Mouse (Mus musculus) heart, embryonic 14.5 days (tissue): ENCODE data around the gene Izumo4. TPM values are rescaled to one million over a fixed set of nuclear protein-coding genes. Genes with fewer than 3 reads are reported as not detected.

Experiments used
- ATAC-seq: fragments of 200-750 bp; cut with Nextera tagmentation; 2 replicates; pipeline ENCODE4 v1.8.0; 2017; ENCODE audit warnings: low read depth, moderate TSS enrichment; ENCODE audit not compliant: insufficient number of reproducible peaks, insufficient read depth, low FRiP score
- H3K27ac ChIP-seq, 2 experiments: fragments of 200-500 bp in 1 of 2; fragments of 300-500 bp in 1 of 2; sonication (generic) in 1 of 2; replicated peaks in 1 of 2; 2 replicates each; pipeline ENCODE4 v1.5.1; 2012 to 2014; ENCODE audit warnings: low read depth in 2 of 2, low read length in 2 of 2, control low read depth in 1 of 2, mild to moderate bottlenecking in 1 of 2, mixed read lengths in 1 of 2; ENCODE audit not compliant: control insufficient read depth in 1 of 2, insufficient read depth in 1 of 2
- H3K27me3 ChIP-seq: fragments of 300-500 bp; sonication (generic); 2 replicates; pipeline ENCODE4 v1.6.1; 2014; ENCODE audit warnings: mild to moderate bottlenecking, low read length, control low read depth; ENCODE audit not compliant: control insufficient read depth, insufficient read depth
- H3K36me3 ChIP-seq: fragments of 300-500 bp; sonication (generic); 2 replicates; pipeline ENCODE4 v1.6.1; 2014; ENCODE audit warnings: mild to moderate bottlenecking, control low read depth, low read length, mixed read lengths; ENCODE audit not compliant: control insufficient read depth, insufficient read depth
- H3K4me1 ChIP-seq, 2 experiments: fragments of 200-500 bp in 1 of 2; fragments of 300-500 bp in 1 of 2; sonication (generic) in 1 of 2; 2 replicates each; pipeline ENCODE4 v1.6.1; 2012 to 2014; ENCODE audit warnings: low read length in 2 of 2, control low read depth in 1 of 2, mixed read lengths in 1 of 2; ENCODE audit not compliant: control insufficient read depth in 2 of 2, insufficient read depth in 2 of 2
- H3K4me2 ChIP-seq: fragments of 300-500 bp; sonication (generic); 2 replicates; pipeline ENCODE4 v1.6.1; 2014; ENCODE audit warnings: mild to moderate bottlenecking, low read length
- H3K4me3 ChIP-seq, 2 experiments: fragments of 200-500 bp in 1 of 2; fragments of 300-500 bp in 1 of 2; sonication (generic) in 1 of 2; 2 replicates each; pipeline ENCODE4 v1.5.1; 2012 to 2014; ENCODE audit warnings: low read length in 2 of 2, mild to moderate bottlenecking in 2 of 2, control low read depth in 1 of 2, low read depth in 1 of 2, moderate library complexity in 1 of 2; ENCODE audit not compliant: control insufficient read depth in 1 of 2, insufficient read depth in 1 of 2
- H3K9ac ChIP-seq: fragments of 300-500 bp; sonication (generic); 2 replicates; pipeline ENCODE4 v1.6.1; 2014; ENCODE audit warnings: mild to moderate bottlenecking, low read length
- H3K9me3 ChIP-seq: fragments of 300-500 bp; sonication (generic); 2 replicates; pipeline ENCODE4 v1.6.1; 2016; ENCODE audit warnings: low read length, control low read depth; ENCODE audit not compliant: control insufficient read depth
- WGBS: fragments of 180-500 bp; shearing (Covaris S2); extraction: QIAGEN DNeasy Blood & Tissue Kit; methylation state at CpG from one replicate; pipeline ENCODE4 v1.1.7; 2014; 5-methylcytosine and 5-hydroxymethylcytosine counted together
- polyA plus RNA-seq: library from polyadenylated mRNA; unstranded; fragments of >200 nt; fragmentation: Nextera tagmentation; extraction: Ambion mirVana; gene quantifications from 2 replicates; pipeline ENCODE4 v1.2.1, GENCODE M21; 2014

Gene Izumo4
- polyA plus RNA-seq, 1 experiment from 2014 or later = 7.0 TPM

GRCm38 (mm10) chr10:80658194-80658840 is 43.7 kb upstream of the Izumo4 start:
- Histone ChIP-seq H3K4me1 (peaks cover 13 to 29% of the 10 kb centered on the region in 2 experiments), H3K27me3 (no peaks in the 10 kb centered on the region), H3K27ac (no peak overlapping the region), H3K4me3 (no peak overlapping the region), H3K9me3 (no peaks in the 10 kb centered on the region), H3K9ac (no peak overlapping the region), H3K36me3 (no peaks in the 10 kb centered on the region), H3K4me2 (no peak overlapping the region)
- ATAC-seq = no peak
- WGBS = 83% methylated on average over 14 of the region's 14 CpGs

DNA sequence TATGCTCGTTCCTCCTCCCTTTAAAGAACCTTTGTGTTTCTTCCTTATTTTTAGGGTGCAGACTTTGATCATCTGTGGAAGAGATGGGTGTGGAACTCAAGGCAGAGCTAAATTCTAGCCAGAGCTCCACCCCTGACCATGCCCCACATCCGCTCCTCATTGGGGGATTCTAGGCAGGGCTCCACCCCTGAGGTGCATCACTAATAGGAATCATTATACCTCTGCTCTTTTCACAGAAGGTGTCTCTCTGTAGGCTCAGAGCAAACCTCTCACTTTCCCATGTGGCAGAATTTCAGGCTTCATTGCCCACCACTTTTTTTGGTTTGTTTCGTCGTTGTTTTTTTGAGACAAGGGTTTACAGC is 43.2 kb upstream of the Izumo4 start:
- H3K9ac ChIP-seq = peak overlapping the region; percentile 51; the same call in 1 of the 2 replicates
- H3K36me3 ChIP-seq = no peaks in the 10 kb centered on the region
- H3K9me3 ChIP-seq = no peaks in the 10 kb centered on the region
- no peak for ATAC-seq
- no peak overlapping the region for H3K4me3 ChIP-seq
- H3K27ac ChIP-seq = no peak overlapping the region
- peak overlapping the region; percentile 47; the same call in 1 of the 2 replicates for H3K4me2 ChIP-seq
- H3K27me3 ChIP-seq = no peaks in the 10 kb centered on the region
- peaks cover 18 to 34% of the 10 kb centered on the region in 2 experiments for H3K4me1 ChIP-seq
- 65% methylated on average over 4 of the region's 4 CpGs for WGBS

- no peak overlapping the region for H3K27ac ChIP-seq
- peak overlapping the region; percentile 51 for H3K9ac ChIP-seq
Measured at GRCm38 (mm10) chr10:80659213-80659612, 42.8 kb upstream of the Izumo4 start.

GRCm38 (mm10) chr10:80661149-80661548 is 40.8 kb upstream of the Izumo4 start:
- peaks cover 26 to 40% of the 10 kb centered on the region in 2 experiments for H3K4me1 ChIP-seq
- H3K4me3 ChIP-seq = no peak overlapping the region

More at GRCm38 (mm10) chr10:80659213-80659612, 42.8 kb upstream of the Izumo4 start:
- WGBS = 11% methylated on average over 10 of the region's 10 CpGs
- H3K9me3 ChIP-seq = no peaks in the 10 kb centered on the region
- H3K36me3 ChIP-seq = no peaks in the 10 kb centered on the region
- H3K4me3 ChIP-seq = peak overlapping the region in 1 of 2 experiments; percentile 17; a peak in 2 of 4 replicates
- H3K27me3 ChIP-seq = no peaks in the 10 kb centered on the region
- peaks cover 22 to 36% of the 10 kb centered on the region in 2 experiments for H3K4me1 ChIP-seq
- peak overlapping the region; percentile 47 for H3K4me2 ChIP-seq
- ATAC-seq = no peak

DNA sequence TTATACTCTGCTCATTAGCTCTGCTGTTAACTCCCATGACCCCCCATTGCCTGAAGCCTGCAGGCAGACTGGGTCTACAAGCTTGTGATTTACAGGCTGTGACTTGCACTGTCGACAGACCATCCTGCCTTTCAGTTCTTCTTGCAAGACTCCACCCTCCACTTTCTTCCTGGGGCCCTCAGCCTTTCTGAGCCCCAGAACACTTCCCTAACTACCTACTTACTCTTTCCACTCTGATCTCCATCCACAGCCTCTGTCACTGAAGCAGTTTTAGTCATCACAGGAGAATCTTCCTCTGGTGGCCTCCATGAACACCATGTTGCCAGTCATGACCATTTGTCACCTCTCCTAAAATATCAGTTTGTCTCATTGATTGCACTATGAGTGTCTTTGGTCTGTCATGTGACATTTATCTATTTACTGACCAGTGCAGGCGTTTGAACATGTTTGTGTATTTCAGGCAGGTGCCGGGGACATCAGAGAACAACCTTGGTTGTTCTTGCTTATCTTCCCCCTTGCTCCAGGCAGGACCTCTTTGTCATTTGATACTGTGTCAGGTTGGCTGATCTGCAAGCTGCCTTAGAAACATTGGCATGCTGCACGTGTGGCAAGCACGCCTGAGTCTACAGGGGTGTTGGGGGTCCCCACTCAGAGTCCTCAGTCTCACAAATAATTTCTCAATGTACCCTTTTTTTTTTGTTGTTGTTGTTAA is 38.3 kb upstream of the Izumo4 start:
- H3K4me2 ChIP-seq = no peak overlapping the region; the same call in 1 of the 2 replicates
- no peaks in the 10 kb centered on the region for H3K27me3 ChIP-seq
- H3K4me3 ChIP-seq = no peak overlapping the region
- no peak overlapping the region; the same call in 1 of the 2 replicates for H3K9ac ChIP-seq
- H3K27ac ChIP-seq = peak overlapping the region; percentile 25 to 91
- peaks cover 22 to 40% of the 10 kb centered on the region in 2 experiments for H3K4me1 ChIP-seq
- peaks cover 33% of the 10 kb centered on the region for H3K36me3 ChIP-seq
- H3K9me3 ChIP-seq = no peaks in the 10 kb centered on the region
- no peak for ATAC-seq
- WGBS = 19% methylated on average over 5 of the region's 5 CpGs

More at GRCm38 (mm10) chr10:80661149-80661548, 40.8 kb upstream of the Izumo4 start:
- H3K36me3 ChIP-seq = peaks cover 8% of the 10 kb centered on the region
- no peak overlapping the region for H3K9ac ChIP-seq
- H3K27me3 ChIP-seq = no peaks in the 10 kb centered on the region
- H3K9me3 ChIP-seq = no peaks in the 10 kb centered on the region
- WGBS = 31% methylated on average over 5 of the region's 5 CpGs
- no peak for ATAC-seq
- no peak overlapping the region for H3K27ac ChIP-seq
- H3K4me2 ChIP-seq = no peak overlapping the region

GRCm38 (mm10) chr10:80664197-80665015 is 37.6 kb upstream of the Izumo4 start:
- peak overlapping the region; percentile 60 for H3K4me2 ChIP-seq
- H3K4me1 ChIP-seq = peaks cover 22 to 38% of the 10 kb centered on the region in 2 experiments
- 16% methylated on average over 16 of the region's 16 CpGs for WGBS
- peak overlapping the region; percentile 70 for H3K9ac ChIP-seq
- H3K27me3 ChIP-seq = no peaks in the 10 kb centered on the region
- H3K27ac ChIP-seq = peak overlapping the region; percentile 85 to 91
- no peaks in the 10 kb centered on the region for H3K9me3 ChIP-seq
- ATAC-seq = peak; percentile 55
- H3K4me3 ChIP-seq = peak overlapping the region in 1 of 2 experiments; percentile 9; a peak in 1 of 4 replicates
- H3K36me3 ChIP-seq = peaks cover 41% of the 10 kb centered on the region

DNA sequence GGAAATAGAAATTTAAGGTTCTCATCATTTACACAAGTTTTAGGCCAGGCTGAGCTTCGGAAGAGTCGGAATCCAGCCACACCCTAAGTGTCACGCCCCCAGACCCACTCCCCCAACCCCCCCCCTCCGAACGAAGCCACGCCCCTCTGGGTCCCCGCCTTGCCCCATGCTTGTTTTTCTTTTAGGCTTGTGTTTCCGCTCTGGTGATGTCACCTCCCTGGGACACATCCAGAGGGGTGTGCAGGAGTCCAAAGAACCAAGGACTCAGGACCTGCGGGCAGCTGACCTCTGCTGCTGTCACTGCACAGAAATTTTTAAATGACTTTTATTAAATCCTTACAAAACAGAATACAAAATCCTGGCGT is 37.0 kb upstream of the Izumo4 start:
- Histone ChIP-seq H3K4me2 (peak overlapping the region; percentile 60), H3K27me3 (no peaks in the 10 kb centered on the region), H3K9me3 (no peaks in the 10 kb centered on the region), H3K4me1 (peaks cover 22 to 39% of the 10 kb centered on the region in 2 experiments), H3K27ac (peak overlapping the region; percentile 85 to 91), H3K9ac (peak overlapping the region; percentile 70), H3K36me3 (peaks cover 46% of the 10 kb centered on the region), H3K4me3 (peak overlapping the region in 1 of 2 experiments; percentile 9; a peak in 1 of 4 replicates)
- peak; percentile 58 for ATAC-seq
- 6% methylated on average over 10 of the region's 10 CpGs for WGBS
